Mouse (Mus musculus) heart, embryonic 12.5 days (tissue): Measurements from ENCODE around the gene Klf1. TPM values are rescaled to one million over a fixed set of nuclear protein-coding genes. Genes with fewer than 3 reads are reported as not detected.
A peak's percentile ranks its signal among the peaks of the same experiment; 100 is the strongest.

Experiments
- ATAC-seq: fragments of 200-750 bp; cut with Nextera tagmentation; 2 replicates; pipeline ENCODE4 v1.8.0; 2017; ENCODE audit warnings: moderate TSS enrichment, moderate library complexity; ENCODE audit not compliant: insufficient number of reproducible peaks, low FRiP score
- H3K27ac ChIP-seq: fragments of 300-500 bp; sonication (generic); 2 replicates; pipeline ENCODE4 v1.5.1; 2016; ENCODE audit warnings: mild to moderate bottlenecking, moderate library complexity; ENCODE audit not compliant: poor library complexity, severe bottlenecking
- H3K27me3 ChIP-seq: fragments of 300-500 bp; sonication (generic); replicated peaks from 2 replicates; pipeline ENCODE4 v1.6.1; 2016; ENCODE audit warnings: mild to moderate bottlenecking, moderate library complexity
- H3K36me3 ChIP-seq: fragments of 300-500 bp; sonication (generic); 2 replicates; pipeline ENCODE4 v1.6.1; 2016; ENCODE audit warnings: mild to moderate bottlenecking, moderate library complexity
- H3K4me1 ChIP-seq: fragments of 300-500 bp; sonication (generic); replicated peaks from 2 replicates; pipeline ENCODE4 v1.6.1; 2016; ENCODE audit warnings: mild to moderate bottlenecking
- H3K4me2 ChIP-seq: fragments of 300-500 bp; sonication (generic); 2 replicates; pipeline ENCODE4 v1.6.1; 2016; ENCODE audit warnings: mild to moderate bottlenecking, moderate library complexity
- H3K4me3 ChIP-seq: fragments of 300-500 bp; sonication (generic); 2 replicates; pipeline ENCODE4 v1.5.1; 2016; ENCODE audit warnings: mild to moderate bottlenecking
- H3K9ac ChIP-seq: fragments of 300-500 bp; sonication (generic); 2 replicates; pipeline ENCODE4 v1.6.1; 2016; ENCODE audit warnings: mild to moderate bottlenecking, moderate library complexity
- H3K9me3 ChIP-seq: fragments of 300-500 bp; sonication (generic); replicated peaks from 2 replicates; pipeline ENCODE4 v1.6.1; 2016; ENCODE audit warnings: mild to moderate bottlenecking, moderate library complexity
- WGBS: fragments of 180-500 bp; shearing (Covaris S2); methylation state at CpG from one replicate; pipeline ENCODE4 v1.1.7; 2016; 5-methylcytosine and 5-hydroxymethylcytosine counted together
- polyA plus RNA-seq: library from polyadenylated mRNA; unstranded; fragments of >200 nt; fragmentation: Nextera tagmentation; extraction: Ambion mirVana; gene quantifications from 2 replicates; pipeline ENCODE4 v1.2.1, GENCODE M21; 2016

Klf1 gene
- polyA plus RNA-seq, 1 experiment from 2014 or later: 17.9 TPM

DNA sequence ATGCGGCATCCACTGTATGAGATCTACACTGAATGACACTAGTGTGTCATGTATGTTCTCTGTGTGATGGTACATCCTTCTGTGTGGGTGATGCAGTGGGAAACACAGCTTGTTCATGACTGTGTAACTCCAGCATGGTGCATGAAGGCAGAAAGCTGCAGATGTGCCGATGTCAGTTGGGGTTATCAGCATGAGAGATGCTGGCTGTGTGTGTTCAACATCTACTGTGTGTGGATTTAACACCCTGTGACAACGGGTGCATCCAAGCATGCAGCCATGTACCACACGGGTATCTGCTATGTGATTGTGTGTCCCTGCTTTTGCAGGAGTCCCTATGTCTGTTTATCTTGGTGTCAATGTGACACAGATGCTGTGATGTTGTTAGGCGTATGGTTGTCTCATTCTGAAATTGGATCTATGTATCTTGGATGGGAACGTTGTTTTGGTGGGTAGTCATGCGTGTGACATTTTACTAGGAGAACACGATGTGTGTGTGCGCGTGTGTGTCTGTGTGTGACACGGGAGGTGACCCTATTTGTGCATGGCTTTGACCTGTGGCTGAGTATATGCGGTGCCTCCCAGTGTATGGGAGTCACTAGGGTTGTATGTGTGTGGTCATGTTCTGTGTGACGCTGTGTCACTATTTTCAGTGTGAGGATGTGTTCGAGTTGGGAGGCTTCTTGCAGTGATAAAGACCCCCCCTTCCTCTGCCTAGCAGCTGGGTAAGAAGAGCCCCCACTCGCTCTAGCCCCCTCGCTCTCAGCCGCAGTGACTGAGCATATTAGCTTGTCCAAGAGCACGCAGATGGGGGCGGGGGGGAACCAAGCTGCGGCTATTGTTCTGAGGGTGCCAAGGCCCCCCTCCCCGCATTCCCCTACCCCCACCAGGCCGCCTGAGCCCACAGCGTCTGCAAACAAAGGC is 34.6 kb downstream of the Klf1 start:
- H3K4me1 ChIP-seq: peaks cover 12% of the 10 kb centered on the region
- ATAC-seq: no peak
- WGBS: 24% methylated on average over 23 of the region's 23 CpGs
- H3K4me3 ChIP-seq: peak overlapping the region; percentile 46
- H3K4me2 ChIP-seq: peak overlapping the region; percentile 74
- no peak overlapping the region for H3K27ac ChIP-seq
- H3K9ac ChIP-seq: peak overlapping the region; percentile 69
- H3K27me3 ChIP-seq: peaks cover 86% of the 10 kb centered on the region
- no peaks in the 10 kb centered on the region for H3K9me3 ChIP-seq
- H3K36me3 ChIP-seq: no peaks in the 10 kb centered on the region

DNA sequence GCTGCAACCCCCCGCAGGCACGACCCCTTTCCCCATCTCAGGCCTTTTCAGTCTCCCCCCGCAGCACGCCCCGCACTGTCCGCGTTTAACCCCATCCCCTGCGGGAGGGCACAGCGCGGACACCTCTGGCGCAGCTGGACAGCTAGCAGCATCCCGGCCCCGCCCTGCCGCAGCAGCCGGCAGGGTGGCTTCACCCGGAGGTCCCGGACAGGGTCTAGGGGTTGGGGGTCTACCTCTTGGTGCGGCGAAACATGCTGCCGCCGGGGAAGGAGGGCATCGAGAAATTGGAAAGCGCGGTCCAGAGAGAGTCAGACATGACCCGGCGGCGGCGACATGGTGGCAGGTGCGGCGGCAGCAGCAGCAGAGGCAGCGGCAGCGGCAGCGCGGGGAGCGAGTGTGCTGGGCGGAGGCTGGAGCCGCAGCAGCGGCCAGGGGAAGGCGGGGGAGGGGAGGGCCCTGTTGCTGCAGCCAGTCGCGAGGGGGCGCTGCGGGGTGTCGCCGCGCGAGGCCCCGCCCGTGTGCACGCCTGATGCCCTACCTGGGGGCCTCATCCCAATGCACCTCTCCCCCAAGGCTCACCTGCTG is 35.3 kb downstream of the Klf1 start, which contains the start of gene Mast1:
Gene Mast1 (minus strand): TSS at position 398 of the 585 bp plus-strand sequence.
- no peak within 1 kb of the TSS for H3K27ac ChIP-seq
- ATAC-seq: peak; percentile 58
- peak within 1 kb of the TSS; percentile 69 for H3K9ac ChIP-seq
- WGBS: under 1% methylated on average over 48 of the region's 50 CpGs
- H3K4me3 ChIP-seq: peak within 1 kb of the TSS; percentile 46
- H3K4me1 ChIP-seq: peaks cover 12% of the 10 kb centered on the region
- H3K9me3 ChIP-seq: no peaks in the 10 kb centered on the region
- peak within 1 kb of the TSS; percentile 74 for H3K4me2 ChIP-seq
- no peaks in the 10 kb centered on the region for H3K36me3 ChIP-seq
- peaks cover 86% of the 10 kb centered on the region for H3K27me3 ChIP-seq

DNA sequence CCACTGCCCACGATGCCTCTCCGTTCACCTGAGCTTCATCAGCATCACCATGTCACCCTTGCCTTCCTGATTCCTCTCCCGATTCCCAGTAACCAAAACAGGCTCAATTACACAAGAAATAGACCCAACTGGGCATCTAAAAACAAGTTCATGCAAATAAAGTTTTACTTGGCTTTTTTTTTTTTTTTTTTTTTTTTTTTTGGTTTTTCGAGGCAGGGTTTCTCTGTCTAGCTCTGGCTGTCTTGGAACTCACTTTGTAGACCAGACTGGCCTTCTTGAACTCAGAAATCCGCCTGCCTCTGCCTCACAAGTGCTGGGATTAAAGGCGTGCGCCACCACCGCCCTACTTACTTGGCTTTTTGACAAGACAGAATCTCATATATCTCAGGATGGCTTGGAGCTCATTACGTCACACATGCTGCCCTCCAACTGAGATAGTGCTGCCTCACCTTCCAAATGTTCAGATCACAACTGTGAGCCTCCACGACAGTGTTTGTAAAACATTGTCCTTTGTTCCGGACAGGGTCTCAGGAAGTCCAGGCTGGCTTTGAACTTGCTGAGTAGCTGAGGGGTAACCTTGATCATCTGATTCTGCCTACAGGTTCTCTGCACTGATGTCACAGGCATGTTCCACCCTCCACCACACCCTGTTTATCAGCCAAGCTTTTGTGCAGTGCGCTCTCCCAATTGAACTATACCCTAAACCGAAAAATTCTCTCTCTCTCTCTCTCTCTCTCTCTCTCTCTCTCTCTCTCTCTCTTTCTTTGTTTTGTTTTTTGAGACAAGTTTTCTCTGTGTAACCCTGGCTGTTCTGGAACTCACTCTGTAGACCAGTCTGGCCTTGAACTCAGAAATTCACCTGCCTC is 36.1 kb downstream of the Klf1 start:
- Histone ChIP-seq H3K9me3 (no peaks in the 10 kb centered on the region), H3K9ac (no peak overlapping the region), H3K36me3 (no peaks in the 10 kb centered on the region), H3K4me3 (peak overlapping the region; percentile 46), H3K27me3 (peaks cover 83% of the 10 kb centered on the region), H3K4me2 (peak overlapping the region; percentile 74), H3K4me1 (peaks cover 12% of the 10 kb centered on the region), H3K27ac (no peak overlapping the region)
- 59% methylated on average over 13 of the region's 13 CpGs for WGBS
- no peak for ATAC-seq

DNA sequence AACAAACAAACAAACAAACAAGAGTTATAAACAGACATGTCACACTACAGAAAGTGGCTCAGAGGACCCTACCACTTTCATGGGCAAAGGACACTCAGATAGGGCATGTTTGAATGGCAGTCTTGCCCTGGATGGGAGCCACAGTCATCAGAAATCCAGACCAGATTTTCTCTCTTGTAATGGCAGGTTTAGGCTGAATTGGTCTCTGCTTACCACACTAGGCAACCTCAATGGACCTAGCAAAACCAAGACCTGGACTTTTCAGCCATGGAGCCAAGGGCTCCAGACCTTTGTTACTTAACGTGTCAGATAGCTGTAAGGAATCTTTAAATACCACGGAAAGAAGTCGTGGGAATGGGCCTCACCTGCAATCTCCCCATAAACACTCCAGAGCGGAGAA is 42.0 kb downstream of the Klf1 start:
- no peak for ATAC-seq
- no peak overlapping the region for H3K4me2 ChIP-seq
- no peak overlapping the region for H3K4me3 ChIP-seq
- no peaks in the 10 kb centered on the region for H3K9me3 ChIP-seq
- no peak overlapping the region for H3K27ac ChIP-seq
- no peak overlapping the region for H3K9ac ChIP-seq
- 19% methylated on average over 4 of the region's 4 CpGs for WGBS
- H3K4me1 ChIP-seq: peaks cover 13% of the 10 kb centered on the region
- H3K27me3 ChIP-seq: peaks cover 85% of the 10 kb centered on the region
- no peaks in the 10 kb centered on the region for H3K36me3 ChIP-seq

DNA sequence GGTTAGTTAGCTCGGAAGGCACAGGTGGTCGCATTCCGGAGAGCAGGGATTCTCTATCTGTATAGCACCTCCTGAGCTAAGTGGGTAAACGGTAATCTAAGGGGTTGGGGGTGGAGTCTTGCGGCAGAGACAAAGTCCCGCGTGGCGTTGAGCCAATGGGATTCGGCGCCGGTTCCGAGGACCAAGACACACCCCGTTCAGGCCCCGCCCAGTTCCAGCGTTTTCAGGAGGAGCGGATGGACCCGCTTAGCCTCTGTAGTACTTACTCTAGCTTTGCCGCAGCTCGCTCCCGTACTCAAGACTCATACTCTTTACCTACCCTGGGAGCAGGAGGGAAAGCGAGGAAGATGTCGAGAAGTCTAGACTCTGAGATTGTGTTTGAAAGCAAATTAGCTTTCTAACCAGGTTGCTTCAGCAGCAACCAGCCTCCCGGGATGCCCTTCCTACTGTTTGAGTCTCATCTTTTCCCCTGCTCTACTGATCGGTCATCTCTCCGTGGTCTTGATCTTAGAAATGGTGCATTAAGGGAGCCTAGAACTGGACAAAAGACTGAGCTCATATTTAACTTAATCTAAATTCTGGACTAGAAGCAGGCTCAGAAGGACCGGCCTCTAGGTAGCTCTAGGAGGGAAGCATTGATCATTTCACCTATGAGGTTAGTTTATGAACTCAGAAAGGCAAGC is 42.9 kb downstream of the Klf1 start:
- peaks cover 86% of the 10 kb centered on the region for H3K27me3 ChIP-seq
- no peaks in the 10 kb centered on the region for H3K9me3 ChIP-seq
- ATAC-seq: peak; percentile 54; the same call in 1 of the 2 replicates
- no peaks in the 10 kb centered on the region for H3K36me3 ChIP-seq
- H3K4me2 ChIP-seq: peak overlapping the region; percentile 12; the same call in 1 of the 2 replicates
- 3% methylated on average over 26 of the region's 26 CpGs for WGBS
- H3K9ac ChIP-seq: no peak overlapping the region
- peak overlapping the region; percentile 12; the same call in 1 of the 2 replicates for H3K4me3 ChIP-seq
- peaks cover 13% of the 10 kb centered on the region for H3K4me1 ChIP-seq
- no peak overlapping the region for H3K27ac ChIP-seq

DNA sequence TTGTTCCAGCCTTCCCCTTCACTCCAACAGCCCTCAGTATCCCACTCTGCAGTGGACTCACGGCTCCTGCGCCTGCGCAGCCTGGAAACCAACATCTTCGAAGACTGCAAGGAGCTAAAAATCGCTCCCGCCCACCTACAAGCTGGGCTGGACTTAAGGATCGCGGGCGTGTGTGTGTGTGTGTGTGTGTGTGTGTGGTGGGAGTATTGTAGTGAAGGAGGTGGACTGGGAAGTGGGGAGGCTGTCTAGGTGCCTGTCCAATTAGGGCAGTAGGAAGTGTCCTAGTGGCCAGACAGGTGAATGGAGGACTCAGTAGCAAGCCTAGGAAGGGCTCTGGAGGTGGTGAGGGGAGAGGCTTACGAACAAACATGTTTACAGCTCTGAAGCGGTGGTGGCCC is 43.5 kb downstream of the Klf1 start:
- Histone ChIP-seq H3K9me3 (no peaks in the 10 kb centered on the region), H3K27me3 (peaks cover 92% of the 10 kb centered on the region), H3K36me3 (no peaks in the 10 kb centered on the region), H3K4me1 (peaks cover 13% of the 10 kb centered on the region), H3K4me3 (no peak overlapping the region; the same call in 1 of the 2 replicates), H3K9ac (no peak overlapping the region), H3K4me2 (no peak overlapping the region), H3K27ac (no peak overlapping the region)
- 7% methylated on average over 11 of the region's 11 CpGs for WGBS
- peak; percentile 41; the same call in 1 of the 2 replicates for ATAC-seq

DNA sequence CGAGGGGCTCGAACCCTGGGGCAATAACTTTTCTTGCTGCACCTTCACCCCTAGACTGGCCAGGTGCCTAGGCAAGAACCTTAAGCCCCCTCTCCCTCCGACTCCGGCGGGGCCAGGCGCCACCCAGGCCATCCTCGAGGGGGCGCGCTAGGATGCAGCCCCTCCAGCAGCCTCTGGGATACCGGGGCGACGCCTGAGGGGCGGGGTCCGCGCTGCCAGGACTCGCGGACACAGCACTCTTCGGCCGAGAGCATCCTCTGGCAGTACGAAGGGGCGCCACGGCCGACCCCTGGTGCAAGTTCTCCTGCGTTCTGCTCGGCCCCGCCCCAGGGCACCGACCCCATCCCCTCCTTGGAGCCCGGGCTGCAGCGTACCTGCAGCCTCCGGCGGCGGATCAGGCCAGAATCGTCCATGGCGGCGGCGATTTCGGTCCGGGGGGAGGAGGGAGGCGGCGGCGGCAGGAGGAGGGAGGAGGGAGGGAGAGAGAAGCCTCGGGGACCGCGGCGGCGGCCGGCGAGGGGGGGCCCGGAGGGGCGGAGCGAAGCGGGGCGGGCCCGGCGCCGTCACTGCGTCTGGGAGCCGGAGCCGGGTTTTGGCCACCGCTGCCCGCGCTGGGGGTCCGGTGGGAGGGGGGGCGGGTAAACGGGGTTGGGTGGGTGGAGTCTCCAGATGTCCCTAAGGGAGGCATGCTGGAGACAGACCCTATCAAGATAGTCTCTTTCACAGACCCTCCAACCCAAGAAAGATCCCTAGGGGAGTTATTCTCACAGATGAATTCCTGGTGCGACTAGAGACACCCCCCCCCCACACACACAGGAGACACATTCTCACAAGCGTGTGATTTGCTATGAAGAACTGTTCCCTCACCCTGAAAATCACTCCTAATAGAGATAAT is 44.2 kb downstream of the Klf1 start:
- H3K27ac ChIP-seq: no peak overlapping the region
- ATAC-seq: peak; percentile 35; the same call in 1 of the 2 replicates
- H3K4me1 ChIP-seq: peaks cover 13% of the 10 kb centered on the region
- peak overlapping the region; percentile 43 for H3K4me3 ChIP-seq
- H3K36me3 ChIP-seq: no peaks in the 10 kb centered on the region
- peak overlapping the region; percentile 68 for H3K4me2 ChIP-seq
- under 1% methylated on average over 41 of the region's 67 CpGs for WGBS
- H3K9me3 ChIP-seq: no peaks in the 10 kb centered on the region
- peaks cover 92% of the 10 kb centered on the region for H3K27me3 ChIP-seq
- no peak overlapping the region for H3K9ac ChIP-seq

DNA sequence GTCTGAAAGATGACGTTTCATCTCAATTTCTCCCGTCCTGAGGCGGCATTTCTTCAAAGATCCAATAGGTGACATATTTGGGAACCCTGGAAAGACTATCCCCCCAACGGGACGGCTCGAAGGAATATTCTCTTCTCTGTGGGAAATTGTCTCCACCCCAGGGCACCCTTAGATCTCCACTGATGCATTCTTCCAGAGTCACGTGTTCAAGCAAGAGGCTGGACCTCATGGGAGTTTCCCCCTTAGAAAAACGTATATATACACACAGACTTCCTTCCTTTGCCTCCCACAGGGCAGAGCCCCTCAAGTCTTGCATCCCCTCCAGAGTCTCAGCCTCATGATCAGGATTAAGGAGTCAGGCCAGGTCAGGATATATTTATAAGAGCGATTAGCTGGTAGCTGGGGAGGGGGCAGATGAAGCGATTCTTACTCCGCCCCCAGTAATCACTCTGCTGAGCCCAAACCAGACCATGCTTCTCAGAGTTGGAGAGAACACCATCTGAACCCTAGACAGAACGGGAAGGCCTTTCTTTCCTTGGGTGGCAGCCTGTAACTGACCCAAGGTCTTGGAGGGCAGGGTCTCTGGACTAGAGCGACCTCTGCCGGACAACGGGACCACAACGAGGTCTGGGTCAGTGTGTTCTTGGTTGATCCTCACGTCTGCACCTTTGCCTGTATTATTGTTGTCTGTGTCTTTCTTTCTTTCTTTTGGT is 45.0 kb downstream of the Klf1 start, which contains the start of gene Rtbdn:
Gene Rtbdn (plus strand): TSS at position 464 of the 713 bp plus-strand sequence.
- H3K9ac ChIP-seq: no peak within 1 kb of the TSS
- H3K9me3 ChIP-seq: no peaks in the 10 kb centered on the region
- WGBS: 14% methylated on average over 17 of the region's 17 CpGs
- H3K27ac ChIP-seq: no peak within 1 kb of the TSS
- H3K27me3 ChIP-seq: peaks cover 91% of the 10 kb centered on the region
- H3K36me3 ChIP-seq: no peaks in the 10 kb centered on the region
- no peak for ATAC-seq
- H3K4me1 ChIP-seq: peaks cover 13% of the 10 kb centered on the region
- H3K4me2 ChIP-seq: peak within 1 kb of the TSS; percentile 68
- H3K4me3 ChIP-seq: peak within 1 kb of the TSS; percentile 43

DNA sequence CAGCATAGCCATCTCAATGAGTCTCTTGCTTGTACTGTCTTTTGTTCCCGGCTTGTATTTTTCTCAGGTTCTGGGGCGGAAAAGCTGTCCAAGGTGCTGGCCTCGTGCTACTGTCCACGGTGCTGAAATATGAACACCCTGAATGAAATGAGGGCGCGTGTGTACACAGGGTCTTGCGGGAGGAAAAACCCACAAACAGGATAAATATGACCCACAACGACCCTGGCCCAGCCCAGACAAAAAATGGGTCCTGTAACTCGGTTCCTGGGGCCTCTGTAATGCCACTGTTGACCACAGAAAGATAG is 45.5 kb downstream of the Klf1 start:
- Histone ChIP-seq H3K4me2 (no peak overlapping the region), H3K4me3 (no peak overlapping the region), H3K9me3 (no peaks in the 10 kb centered on the region), H3K36me3 (no peaks in the 10 kb centered on the region), H3K9ac (no peak overlapping the region), H3K27me3 (peaks cover 91% of the 10 kb centered on the region), H3K27ac (no peak overlapping the region), H3K4me1 (peaks cover 13% of the 10 kb centered on the region)
- WGBS: 18% methylated on average over 9 of the region's 9 CpGs
- no peak for ATAC-seq
